Mouse (Mus musculus): ENCODE measurements around the gene Nr1d1.
"Not testable (repeated sequence)": the region's sequence is repeated elsewhere in the genome, so short reads cannot be mapped to it uniquely, and the experiment has no call there.

The Nr1d1 gene

DNA sequence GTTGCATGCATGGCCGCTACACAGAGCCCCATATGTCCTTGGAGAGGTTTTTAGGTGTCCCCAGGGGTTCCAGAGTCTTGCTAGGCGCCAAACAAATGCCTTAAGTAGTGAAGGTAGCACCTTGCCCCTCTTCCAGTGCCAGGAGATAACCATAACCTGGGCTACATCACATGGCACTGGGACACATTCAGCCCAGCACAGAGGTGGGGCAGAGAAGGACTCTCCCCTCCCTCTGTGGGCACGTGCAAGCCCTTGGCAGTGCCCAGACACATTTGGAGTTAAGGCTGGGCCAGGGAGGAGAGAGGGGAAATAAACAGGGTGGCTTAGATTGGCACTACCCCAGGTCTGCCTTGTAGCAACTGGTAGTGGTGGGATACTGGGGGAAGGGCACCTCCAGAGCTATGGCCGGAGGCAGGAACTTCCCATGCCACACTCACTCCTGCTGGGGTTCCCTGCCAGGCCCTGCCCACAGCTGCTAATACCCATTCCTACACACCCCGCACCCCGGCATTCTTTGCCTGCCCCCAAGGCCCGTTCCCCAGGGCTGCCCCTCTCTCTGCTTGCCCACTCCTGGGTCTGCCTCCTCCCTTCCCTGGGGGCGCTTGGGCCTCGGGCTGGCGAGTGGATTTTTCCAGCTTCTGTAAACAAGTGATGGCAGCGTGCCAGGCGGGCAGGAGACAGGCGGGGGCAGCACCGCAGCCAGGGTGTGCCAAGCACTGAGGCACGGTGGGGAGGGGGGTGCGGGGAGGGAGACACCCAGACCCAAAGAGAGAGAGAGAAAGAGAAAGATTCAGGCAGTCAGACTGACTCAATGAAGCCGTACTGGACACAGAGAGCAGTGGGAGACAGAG, 24.6 kb downstream of the Nr1d1 start:
- no peak for DNase-seq (ENCODE audit: low spot score)

DNA sequence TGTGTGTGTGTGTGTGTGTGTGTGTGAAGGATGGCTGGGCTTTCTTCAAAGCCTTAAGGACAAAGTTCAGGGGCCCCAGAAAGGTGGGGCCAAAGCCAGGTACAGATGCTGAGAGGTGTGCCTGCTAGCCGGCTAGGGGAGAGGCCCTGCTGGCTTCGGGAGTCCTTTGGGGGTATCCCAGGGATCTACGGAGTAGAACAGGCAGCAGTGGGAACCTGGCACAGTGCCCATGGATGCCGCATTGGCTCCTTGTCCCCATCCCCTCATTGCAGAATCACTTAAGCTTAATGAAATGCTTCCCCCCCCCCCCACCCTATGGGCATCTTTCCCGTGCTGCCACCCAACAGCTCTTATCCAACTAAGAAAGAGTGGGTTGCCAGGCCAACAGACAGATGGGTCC, 25.4 kb downstream of the Nr1d1 start:
- DNase-seq (ENCODE audit: low spot score): no peak

DNA sequence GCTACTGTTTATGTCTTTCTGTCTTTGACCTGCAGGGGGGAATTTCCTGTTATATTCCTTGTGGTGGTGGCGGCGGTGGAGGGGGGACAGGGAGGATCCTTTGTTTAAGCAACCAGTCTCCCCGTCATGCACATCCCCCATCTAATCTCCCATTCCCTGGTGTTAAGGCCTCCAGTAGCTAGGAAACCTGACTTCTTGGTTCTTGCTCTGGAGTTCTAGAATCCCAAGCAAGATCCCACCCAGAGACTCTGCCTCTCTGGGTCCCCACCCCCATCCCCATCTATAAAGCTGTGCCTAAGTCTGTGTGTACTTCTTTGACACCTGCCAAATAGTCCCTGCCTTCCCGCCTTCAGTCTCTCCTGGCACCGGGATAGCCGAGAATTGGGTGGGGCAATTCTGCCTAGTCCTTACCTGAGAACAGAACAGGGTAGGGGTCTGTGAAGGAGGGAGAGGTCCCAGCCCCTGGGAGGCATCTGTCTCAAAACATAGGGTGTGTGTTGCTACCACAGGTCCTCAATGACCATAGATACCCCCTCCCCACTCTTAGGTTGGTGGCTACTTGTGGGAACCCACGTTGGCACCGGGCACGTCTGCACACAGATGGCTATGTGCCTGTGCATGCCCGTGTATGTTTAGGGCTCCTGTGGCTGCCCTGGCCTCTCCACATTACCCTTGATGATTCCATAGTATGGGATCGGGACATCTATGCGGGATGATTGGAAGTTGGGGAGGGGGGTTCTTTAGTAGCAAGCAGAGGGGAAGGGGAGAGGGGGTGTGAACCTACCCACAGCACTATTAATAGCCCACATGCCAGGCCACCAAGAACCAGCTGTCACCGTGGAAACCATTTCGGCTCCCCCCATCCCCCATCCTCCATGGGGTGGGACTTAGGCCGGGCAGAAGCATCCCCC, 26.4 kb downstream of the Nr1d1 start:
- no peak for DNase-seq (ENCODE audit: low spot score)

- DNase-seq (ENCODE audit: low spot score): no peak
These were observed 27.2 kb downstream of the Nr1d1 start for GRCm38 (mm10) chr11:98747804-98748505.

DNA sequence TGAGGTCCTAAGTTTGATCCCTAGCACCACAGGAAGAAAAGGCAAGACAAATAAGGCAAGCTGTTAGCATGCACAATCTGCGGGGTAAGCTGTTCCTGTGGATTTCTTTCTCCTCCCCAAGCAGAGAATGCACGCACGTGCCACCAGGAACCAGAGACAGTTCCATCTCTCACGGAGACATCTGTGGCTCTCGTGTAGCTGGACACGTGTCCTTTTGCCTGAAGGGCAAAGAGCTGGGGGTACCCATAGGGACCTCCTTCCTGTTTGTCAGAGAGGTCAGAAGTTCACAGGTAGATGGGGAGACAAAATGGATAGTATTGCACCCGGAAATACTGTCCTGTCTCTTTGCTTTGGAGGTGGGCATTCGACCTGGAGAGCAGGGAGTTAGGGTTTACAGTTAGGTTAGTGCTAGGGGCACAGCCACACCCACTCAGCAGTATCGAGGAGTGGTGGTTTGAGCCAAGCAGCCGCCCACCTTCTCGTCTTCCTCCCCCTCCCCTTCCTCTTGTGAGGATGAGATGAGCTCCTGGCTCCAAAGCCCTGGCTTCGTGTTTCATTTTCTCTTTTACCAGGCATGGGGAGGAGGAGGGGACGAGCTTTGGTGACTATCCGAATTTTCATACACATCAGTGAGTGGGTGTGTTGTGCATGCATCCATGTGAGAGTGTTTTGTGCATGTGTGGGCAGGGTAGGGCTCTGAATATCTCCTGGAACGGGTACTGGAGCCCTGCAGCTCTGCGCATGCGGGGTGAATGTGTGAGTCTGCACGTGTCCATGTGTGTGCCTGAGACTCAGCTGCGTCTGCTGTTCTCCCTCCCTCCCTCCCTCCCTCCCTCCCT, 28.1 kb downstream of the Nr1d1 start:
- peak; percentile 94 for DNase-seq (ENCODE audit: low spot score)

DNA sequence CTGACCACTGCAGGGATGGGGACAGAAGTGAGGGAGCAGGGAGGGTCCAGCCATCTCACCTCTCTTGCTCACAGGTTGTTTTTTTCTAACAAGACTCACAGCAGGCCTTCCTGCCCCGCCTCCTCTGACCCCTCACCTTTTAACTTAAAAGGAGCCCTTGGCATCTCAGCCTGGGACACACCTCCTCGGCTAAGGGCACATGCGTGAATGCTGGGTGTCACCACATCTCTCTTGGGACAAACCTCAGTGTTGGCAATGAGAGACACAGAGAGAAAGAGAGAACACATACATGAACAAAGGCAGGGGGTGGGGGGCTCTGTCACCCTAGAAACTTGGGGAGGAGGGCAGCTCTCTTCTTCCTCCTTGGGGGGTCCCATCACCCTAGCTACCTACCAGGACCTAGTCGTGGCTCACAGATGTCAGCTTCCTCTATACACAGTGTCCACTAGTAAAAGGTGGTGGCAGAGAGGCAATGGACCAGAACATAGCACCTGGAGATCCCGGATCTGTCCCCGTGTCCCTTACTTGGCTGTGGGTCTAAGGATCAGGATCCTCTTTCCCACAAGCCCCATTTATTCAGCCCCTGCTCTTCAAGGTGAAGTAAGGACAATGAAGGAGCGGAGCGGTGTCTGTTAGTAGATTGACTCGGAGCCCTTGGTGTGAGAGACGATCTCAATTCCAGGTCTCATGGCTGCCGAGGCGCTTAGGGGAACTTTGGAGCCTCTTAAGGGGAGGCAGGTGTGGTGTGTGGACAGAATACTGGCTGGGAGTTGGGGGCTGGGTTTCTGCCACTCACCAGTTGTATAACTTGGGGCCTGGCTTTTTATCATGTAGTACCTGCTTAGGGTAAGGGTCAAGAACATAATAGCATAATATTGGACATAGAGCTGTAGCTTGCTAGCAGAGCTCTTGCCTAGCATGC, 28.9 kb downstream of the Nr1d1 start:
- DNase-seq (ENCODE audit: low spot score): no peak

- DNase-seq (ENCODE audit: low spot score): no peak
These were observed 30.6 kb downstream of the Nr1d1 start for GRCm38 (mm10) chr11:98744456-98745019.

DNA sequence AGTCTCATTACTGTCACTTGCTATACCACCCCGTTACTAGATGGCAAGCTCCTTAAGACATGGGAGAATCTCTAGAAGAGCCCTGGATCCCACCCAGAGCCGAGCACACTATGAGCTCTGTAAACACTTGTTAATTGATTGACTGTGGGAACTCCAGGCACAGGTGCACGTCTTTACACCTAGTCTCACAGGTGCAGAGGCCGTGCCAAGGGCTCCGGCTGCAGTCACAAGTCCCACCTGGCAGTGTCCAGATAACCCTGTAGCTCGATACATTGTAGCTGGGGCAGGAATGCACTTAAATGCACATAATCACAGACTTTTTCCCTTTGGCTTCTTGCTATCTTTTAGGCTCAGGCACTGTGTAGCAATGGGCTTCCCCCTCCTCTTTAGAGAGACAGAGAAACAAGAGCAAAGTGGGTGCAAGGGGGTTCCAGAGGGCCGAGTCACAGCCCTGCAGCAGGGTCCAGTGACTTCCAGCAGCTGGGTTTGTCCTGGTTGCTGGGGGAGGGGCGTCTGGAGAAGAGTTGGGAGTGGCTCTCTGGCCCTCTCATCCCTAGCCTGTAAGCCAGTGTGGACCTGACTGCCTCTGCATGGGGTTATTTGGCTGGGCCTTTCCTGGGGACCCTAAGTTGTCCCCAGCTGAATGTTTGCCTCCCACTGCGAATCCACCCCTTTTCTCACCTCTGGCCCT, 31.3 kb downstream of the Nr1d1 start:
- no peak for DNase-seq (ENCODE audit: low spot score)

GRCm38 (mm10) chr11:98742397-98743291, 32.5 kb downstream of the Nr1d1 start:
- DNase-seq (ENCODE audit: low spot score): no peak

- no peak for DNase-seq (ENCODE audit: low spot score)
These were observed 33.3 kb downstream of the Nr1d1 start for GRCm38 (mm10) chr11:98741622-98742396.

GRCm38 (mm10) chr11:98741051-98741620, 34.0 kb downstream of the Nr1d1 start:
- DNase-seq (ENCODE audit: low spot score): no peak

GRCm38 (mm10) chr11:98740393-98741050, 34.6 kb downstream of the Nr1d1 start, which contains the start of gene Thra:
TSS of gene Thra (plus strand) at chr11:98740638.
- peak; percentile 64 for DNase-seq (ENCODE audit: low spot score)

DNA sequence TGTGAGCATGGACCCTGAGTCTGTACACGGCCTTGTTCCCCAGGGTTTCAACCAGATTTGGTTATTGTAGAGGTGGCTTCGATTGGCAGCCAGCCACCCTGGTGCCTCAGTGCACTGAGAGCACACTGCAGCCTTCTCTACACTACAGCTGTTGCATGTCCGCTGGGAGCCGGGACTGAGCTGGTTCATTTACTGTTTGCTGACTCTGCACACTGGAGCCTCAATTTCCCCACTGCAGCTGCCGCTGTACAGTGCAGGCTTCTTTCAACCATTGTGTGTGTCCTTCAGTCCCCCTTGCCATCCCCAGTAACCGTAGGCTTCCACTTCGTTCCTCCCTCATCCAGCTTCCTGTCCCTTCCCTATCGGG, 35.1 kb downstream of the Nr1d1 start:
- DNase-seq (ENCODE audit: low spot score): no peak

GRCm38 (mm10) chr11:98738925-98739324, 36.2 kb downstream of the Nr1d1 start:
- no peak for DNase-seq (ENCODE audit: low spot score)

- DNase-seq (ENCODE audit: low spot score): peak; percentile 65
These were observed 36.7 kb downstream of the Nr1d1 start for GRCm38 (mm10) chr11:98738428-98738911.

DNA sequence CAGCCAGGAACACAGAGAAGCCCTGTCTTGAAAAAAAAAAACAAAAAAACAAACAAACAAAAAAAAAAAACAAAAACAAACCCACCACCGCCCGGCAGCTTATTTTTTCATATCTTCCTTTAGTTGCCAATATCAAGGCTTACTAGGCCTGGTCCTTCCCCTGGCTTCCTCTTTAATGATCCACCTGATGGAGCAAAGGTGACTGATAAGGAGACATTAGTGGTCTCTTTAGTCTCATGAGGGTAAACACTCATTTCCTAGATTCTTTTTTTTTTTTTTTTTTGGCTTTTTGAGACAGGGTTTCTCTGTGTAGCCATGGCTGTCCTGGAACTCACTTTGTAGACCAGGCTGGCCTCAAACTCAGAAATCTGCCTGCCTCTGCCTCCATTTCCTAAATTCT, 37.9 kb downstream of the Nr1d1 start:
- not testable (repeated sequence) for DNase-seq (ENCODE audit: low spot score)

Measured in left cerebral cortex, adult 11 months (tissue).